Mouse (Mus musculus): Measurements from ENCODE around the gene Adgra1. TPM values are rescaled to one million over a fixed set of nuclear protein-coding genes. Genes with fewer than 3 reads are reported as not detected.

The Adgra1 gene
- 19.9 and 21.5 TPM in 2 replicates for polyA plus RNA-seq (2012; rRNA removed)

DNA sequence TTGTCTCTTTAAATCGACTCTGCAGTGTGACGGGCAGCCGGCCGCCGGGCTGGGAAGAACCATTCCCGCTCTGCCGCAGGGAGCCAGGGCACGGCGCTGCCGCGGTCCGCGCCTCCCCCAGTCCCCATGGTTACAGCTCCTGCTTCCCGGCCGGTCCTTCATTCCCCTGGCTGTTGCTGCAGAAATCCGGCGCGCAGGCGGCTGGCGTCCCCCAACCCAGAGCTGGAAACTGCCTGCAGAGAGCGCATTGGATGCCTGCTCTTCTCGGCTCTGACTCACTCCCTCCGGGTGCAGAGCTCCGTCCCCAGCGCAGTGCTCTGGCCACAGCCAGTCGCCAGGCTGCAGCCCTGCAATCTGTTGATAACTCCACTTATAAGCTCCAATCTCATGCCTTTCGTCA lies at the start of gene Adgra1:
Adgra1 (plus strand) TSS at position 139 of the 400 bp plus-strand sequence.
- Histone ChIP-seq H3K4me3 (replicated peaks; ENCODE audit: insufficient read depth, low read depth, low read length) (peak within 1 kb of the TSS; percentile 55), H3K27me3 (ENCODE audit: control insufficient read depth, insufficient read depth, low read length) (no peaks in the 10 kb centered on the region), H3K4me1 (ENCODE audit: control insufficient read depth, insufficient read depth, low read length) (0 out of 2 replicates have a peak, but pooled peaks cover 6% of the 10 kb centered on the region), H3K27ac (ENCODE audit: insufficient read depth, low read length) (peak within 1 kb of the TSS; percentile 8; the same call in 1 of the 2 replicates)
- peak; percentile 81 to 82 for DNase-seq
- WGBS = under 1% methylated on average over 27 of the region's 27 CpGs
- TF ChIP-seq CTCF (IDR thresholded peaks at IDR 0.05; ENCODE audit: borderline replicate concordance, insufficient read depth, low read depth, low read length) (no peak), POLR2A (IDR thresholded peaks at IDR 0.05; ENCODE audit: borderline replicate concordance, insufficient read depth, low read length) (0 out of 2 replicates have a peak, but pooled peaks have one; percentile 20)

DNA sequence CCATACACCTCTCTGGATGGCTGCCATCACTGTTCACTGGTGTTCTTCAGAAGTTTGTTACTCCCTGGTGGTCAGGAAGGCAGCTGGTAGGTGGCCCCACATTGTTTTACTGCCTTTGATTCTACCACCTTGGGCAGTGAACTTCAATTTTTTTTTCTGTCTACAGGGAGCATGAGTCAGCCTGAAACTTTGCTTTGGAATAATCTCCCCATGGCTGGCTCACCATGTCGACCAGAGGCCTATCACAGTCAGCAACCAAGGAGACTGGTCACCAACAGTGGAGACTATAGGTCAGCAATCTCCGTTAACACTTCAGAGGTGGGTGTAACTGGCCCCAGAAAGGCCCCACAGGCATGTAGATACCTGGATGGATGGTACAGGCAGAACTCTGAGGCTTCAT lies 46.6 kb upstream of the Adgra1 start:
- Histone ChIP-seq H3K27ac (ENCODE audit: insufficient read depth, low read length) (no peak overlapping the region), H3K4me1 (ENCODE audit: control insufficient read depth, insufficient read depth, low read length) (peaks cover 13% of the 10 kb centered on the region), H3K4me3 (replicated peaks; ENCODE audit: insufficient read depth, low read depth, low read length) (no peak overlapping the region), H3K27me3 (ENCODE audit: control insufficient read depth, insufficient read depth, low read length) (no peaks in the 10 kb centered on the region)
- 85% methylated on average over 2 of the region's 2 CpGs for WGBS
- TF ChIP-seq POLR2A (IDR thresholded peaks at IDR 0.05; ENCODE audit: borderline replicate concordance, insufficient read depth, low read length) = no peak
- no peak for TF ChIP-seq CTCF (IDR thresholded peaks at IDR 0.05; ENCODE audit: borderline replicate concordance, insufficient read depth, low read depth, low read length)
- no peak for DNase-seq

DNA sequence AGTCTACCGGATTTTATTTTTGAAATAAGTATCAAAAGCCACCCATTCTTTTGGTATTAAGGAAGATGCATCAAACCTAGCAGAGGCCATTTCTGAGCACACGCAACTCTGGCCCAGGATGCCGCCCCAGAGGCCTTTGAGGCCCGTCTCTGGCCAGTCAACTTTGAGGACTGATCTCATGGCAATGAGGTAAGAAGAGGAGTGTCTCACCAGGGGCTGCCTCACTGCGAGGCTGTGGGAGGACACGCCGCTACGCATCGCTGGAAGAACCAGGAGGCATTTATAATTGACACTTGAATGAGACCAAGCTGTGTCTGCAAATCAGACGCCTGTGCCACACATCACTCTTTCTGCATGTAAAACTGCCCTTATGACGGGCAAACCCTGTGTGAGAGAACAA lies 45.0 kb upstream of the Adgra1 start:
- Histone ChIP-seq H3K27ac (ENCODE audit: insufficient read depth, low read length) (no peak overlapping the region), H3K4me1 (ENCODE audit: control insufficient read depth, insufficient read depth, low read length) (peaks cover 13% of the 10 kb centered on the region), H3K27me3 (ENCODE audit: control insufficient read depth, insufficient read depth, low read length) (no peaks in the 10 kb centered on the region), H3K4me3 (replicated peaks; ENCODE audit: insufficient read depth, low read depth, low read length) (no peak overlapping the region)
- DNase-seq = no peak
- 72% methylated on average over 11 of the region's 11 CpGs for WGBS
- TF ChIP-seq CTCF (IDR thresholded peaks at IDR 0.05; ENCODE audit: borderline replicate concordance, insufficient read depth, low read depth, low read length) (no peak), POLR2A (IDR thresholded peaks at IDR 0.05; ENCODE audit: borderline replicate concordance, insufficient read depth, low read length) (no peak)

DNA sequence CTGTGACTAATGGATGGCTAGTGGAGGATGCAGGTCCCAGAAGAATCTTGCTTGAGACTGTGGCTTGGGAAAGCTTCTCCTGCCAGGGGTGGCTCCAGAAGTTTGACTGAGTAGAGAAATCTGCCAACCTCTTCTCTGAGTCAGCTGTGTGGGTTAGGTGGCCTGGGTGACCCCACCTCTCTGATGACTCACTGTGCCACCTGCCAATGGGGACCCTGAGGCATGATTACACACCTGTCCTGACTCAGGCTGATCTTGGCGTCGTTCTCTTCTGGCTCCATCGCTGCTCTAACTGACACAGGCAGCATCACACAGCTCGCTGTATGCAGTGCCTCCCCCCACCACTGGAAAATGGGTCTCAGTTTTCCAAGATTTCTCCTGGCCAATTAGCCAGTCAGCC lies 44.3 kb upstream of the Adgra1 start:
- Histone ChIP-seq H3K27me3 (ENCODE audit: control insufficient read depth, insufficient read depth, low read length) (no peaks in the 10 kb centered on the region), H3K4me1 (ENCODE audit: control insufficient read depth, insufficient read depth, low read length) (peaks cover 13% of the 10 kb centered on the region), H3K27ac (ENCODE audit: insufficient read depth, low read length) (no peak overlapping the region), H3K4me3 (replicated peaks; ENCODE audit: insufficient read depth, low read depth, low read length) (no peak overlapping the region)
- TF ChIP-seq CTCF (IDR thresholded peaks at IDR 0.05; ENCODE audit: borderline replicate concordance, insufficient read depth, low read depth, low read length) = no peak
- no peak for TF ChIP-seq POLR2A (IDR thresholded peaks at IDR 0.05; ENCODE audit: borderline replicate concordance, insufficient read depth, low read length)
- DNase-seq = no peak
- WGBS = 83% methylated on average over 4 of the region's 4 CpGs

DNA sequence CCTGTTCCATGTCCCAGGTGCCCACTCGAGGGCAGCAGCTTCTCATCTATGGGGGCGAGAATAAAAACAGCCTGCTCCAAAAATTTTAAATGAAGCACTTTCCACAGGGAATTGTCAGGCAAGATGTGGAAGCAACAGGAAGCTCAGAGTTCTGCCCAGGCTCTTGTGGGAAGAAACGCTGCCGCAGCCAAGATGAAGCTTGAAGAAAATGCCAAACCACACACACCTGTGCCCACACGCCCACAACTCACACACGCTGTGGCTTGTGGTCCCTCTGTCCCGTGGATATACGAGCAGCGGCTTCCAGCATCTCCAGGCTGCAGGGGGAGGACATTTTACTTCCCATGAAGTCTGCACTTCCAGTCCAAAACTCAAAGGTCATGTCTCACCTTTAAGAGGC lies 42.4 kb upstream of the Adgra1 start:
- peaks cover 13% of the 10 kb centered on the region for H3K4me1 ChIP-seq (ENCODE audit: control insufficient read depth, insufficient read depth, low read length)
- no peak for TF ChIP-seq POLR2A (IDR thresholded peaks at IDR 0.05; ENCODE audit: borderline replicate concordance, insufficient read depth, low read length)
- TF ChIP-seq CTCF (IDR thresholded peaks at IDR 0.05; ENCODE audit: borderline replicate concordance, insufficient read depth, low read depth, low read length) = no peak
- H3K27me3 ChIP-seq (ENCODE audit: control insufficient read depth, insufficient read depth, low read length) = no peaks in the 10 kb centered on the region
- DNase-seq = no peak
- WGBS = 7% methylated on average over 9 of the region's 9 CpGs
- no peak overlapping the region for H3K27ac ChIP-seq (ENCODE audit: insufficient read depth, low read length)
- H3K4me3 ChIP-seq (replicated peaks; ENCODE audit: insufficient read depth, low read depth, low read length) = no peak overlapping the region

DNA sequence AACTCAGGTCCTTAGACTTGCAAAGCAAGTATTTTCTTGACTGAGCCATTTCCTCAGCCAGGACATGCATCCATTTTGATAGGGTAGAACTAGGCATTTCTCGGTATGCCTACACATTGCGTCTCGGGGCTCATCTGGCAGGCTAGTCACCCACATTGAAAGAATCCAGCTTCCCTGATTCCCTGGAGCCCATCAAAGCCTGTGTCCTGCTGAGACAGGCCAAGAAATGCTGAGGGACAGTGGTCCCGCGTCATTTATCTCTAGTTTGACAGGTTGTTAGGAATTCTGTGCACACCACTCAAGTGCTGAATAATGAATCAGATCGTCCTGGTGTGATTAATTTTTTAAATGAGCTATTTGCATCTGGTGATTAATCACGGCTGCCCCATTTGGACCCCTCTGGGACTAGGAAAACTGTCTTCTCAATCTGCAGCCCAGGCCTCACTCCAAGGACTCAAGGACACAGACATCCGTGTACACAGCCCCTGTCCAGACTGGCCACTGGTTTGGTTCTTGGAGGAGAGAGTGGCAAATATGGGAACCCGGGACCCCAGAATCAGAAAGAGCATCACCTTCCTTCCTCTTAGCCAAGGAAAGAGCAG lies 38.9 kb upstream of the Adgra1 start:
- TF ChIP-seq POLR2A (IDR thresholded peaks at IDR 0.05; ENCODE audit: borderline replicate concordance, insufficient read depth, low read length) = no peak
- TF ChIP-seq CTCF (IDR thresholded peaks at IDR 0.05; ENCODE audit: borderline replicate concordance, insufficient read depth, low read depth, low read length) = no peak
- Histone ChIP-seq H3K27me3 (ENCODE audit: control insufficient read depth, insufficient read depth, low read length) (no peaks in the 10 kb centered on the region), H3K4me1 (ENCODE audit: control insufficient read depth, insufficient read depth, low read length) (peaks cover 13% of the 10 kb centered on the region), H3K4me3 (replicated peaks; ENCODE audit: insufficient read depth, low read depth, low read length) (no peak overlapping the region), H3K27ac (ENCODE audit: insufficient read depth, low read length) (no peak overlapping the region)
- DNase-seq = no peak
- 76% methylated on average over 9 of the region's 9 CpGs for WGBS

DNA sequence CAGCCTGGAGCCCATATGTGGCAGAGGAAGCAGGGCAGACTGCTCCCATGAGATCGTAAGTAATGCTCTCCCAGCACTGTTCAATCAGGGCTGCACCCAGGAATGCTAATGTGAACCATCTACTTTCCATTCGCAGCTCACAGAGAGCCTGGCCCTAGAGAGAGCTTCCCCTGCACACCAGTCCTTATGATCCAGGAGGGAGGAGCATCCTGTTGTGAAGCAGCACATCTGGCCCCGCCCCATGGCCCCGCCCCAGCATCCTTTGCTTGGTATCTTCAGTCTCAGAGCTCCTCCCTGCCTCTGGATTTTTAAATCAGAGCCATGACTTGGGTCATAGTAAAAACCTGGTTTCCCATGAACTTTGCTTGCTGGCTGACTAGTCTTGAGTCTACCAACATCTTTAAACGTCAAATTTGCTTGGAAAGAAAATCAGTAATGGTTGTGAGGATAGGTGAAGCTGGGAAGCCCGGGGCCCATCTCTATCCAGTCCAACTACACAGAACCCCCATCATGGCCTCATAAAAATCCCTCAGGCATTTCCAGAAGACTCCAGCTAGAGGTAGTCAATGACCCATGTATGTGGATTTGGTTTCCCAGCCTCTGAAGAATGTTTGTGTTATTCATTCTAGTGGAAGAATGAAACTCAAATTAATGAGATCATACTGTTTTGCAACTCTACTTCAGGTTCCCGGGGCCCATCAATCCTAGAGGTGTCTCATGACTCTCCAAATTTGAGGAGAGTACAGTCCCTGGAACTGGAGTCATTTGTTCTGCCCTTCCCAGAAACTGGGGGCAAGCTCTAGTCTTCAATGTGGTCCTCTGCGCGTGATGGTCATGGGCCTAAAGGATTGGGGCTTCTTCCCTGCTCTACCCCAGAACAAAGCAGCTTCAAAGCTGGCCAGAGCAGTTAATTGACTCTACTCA lies 36.5 kb upstream of the Adgra1 start:
- WGBS = 81% methylated on average over 9 of the region's 9 CpGs
- Histone ChIP-seq H3K4me1 (ENCODE audit: control insufficient read depth, insufficient read depth, low read length) (no peaks in the 10 kb centered on the region), H3K4me3 (replicated peaks; ENCODE audit: insufficient read depth, low read depth, low read length) (no peak overlapping the region), H3K27me3 (ENCODE audit: control insufficient read depth, insufficient read depth, low read length) (no peaks in the 10 kb centered on the region), H3K27ac (ENCODE audit: insufficient read depth, low read length) (no peak overlapping the region)
- TF ChIP-seq CTCF (IDR thresholded peaks at IDR 0.05; ENCODE audit: borderline replicate concordance, insufficient read depth, low read depth, low read length) (no peak), POLR2A (IDR thresholded peaks at IDR 0.05; ENCODE audit: borderline replicate concordance, insufficient read depth, low read length) (no peak)
- no peak for DNase-seq

Data from cerebellum, adult 2 months (tissue).